Comparison of ENCODE assay signal across 8 mouse cellular contexts in the genomic region with DNA sequence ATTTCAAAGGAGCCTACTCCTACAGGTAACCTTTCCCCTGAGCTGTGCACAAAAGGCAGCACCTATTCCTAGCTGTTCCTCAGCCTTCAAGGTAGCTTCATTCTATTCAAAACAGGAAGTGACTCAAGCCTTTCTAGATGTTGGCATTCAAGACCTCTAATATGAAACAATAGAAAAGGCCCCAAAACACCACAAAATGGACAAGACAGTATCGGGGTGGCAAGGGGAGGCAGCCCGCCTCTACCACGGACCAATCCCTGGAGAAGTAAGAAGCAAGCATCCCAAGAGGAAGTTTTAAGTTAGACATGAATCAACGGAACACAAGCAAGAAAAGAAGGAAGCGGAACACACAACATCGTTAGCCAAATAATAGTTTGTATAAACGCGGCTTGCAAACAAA. TPM values are rescaled to one million over a fixed set of nuclear protein-coding genes. Genes with fewer than 3 reads are reported as not detected.
DNase-seq lines count a peak whose midpoint lies in the region; ATAC-seq and TF ChIP-seq lines count a peak whose summit lies in the region.

No protein-coding gene starts in this region.

- peak overlapping the region; percentile 54 for H3K4me3 ChIP-seq in thymus, adult 2 months (ENCODE audit: control insufficient read depth, insufficient read depth, low read length)
- peak overlapping the region; percentile 100 for H3K4me3 ChIP-seq in liver, embryonic 13.5 days (replicated peaks)

- peak; percentile 13 for DNase-seq in thymus, adult 2 months
- no peak for DNase-seq in thymus, postnatal 4 days
- no peak for DNase-seq in liver, embryonic 13.5 days
- no peak for DNase-seq in urinary bladder, adult 2 months (ENCODE audit: low spot score)
- DNase-seq in cerebellum, adult 11-12 months, result no peak
- no peak for DNase-seq in adrenal gland, adult 18-20 months (ENCODE audit: low spot score in 2 of 2)

- peak overlapping the region; percentile 75 for H3K27ac ChIP-seq in thymus, adult 2 months (ENCODE audit: control insufficient read depth, insufficient read depth, low read length)
- peak overlapping the region; percentile 90; the same call in 1 of the 2 replicates for H3K27ac ChIP-seq in liver, embryonic 13.5 days

- H3K4me2 ChIP-seq in liver, embryonic 13.5 days, result peak overlapping the region; percentile 93

- H3K9me3 ChIP-seq in liver, embryonic 13.5 days (replicated peaks), result no peaks in the 10 kb centered on the region

- H3K9ac ChIP-seq in liver, embryonic 13.5 days, result peak overlapping the region; percentile 100

- TF ChIP-seq POLR2A in thymus, adult 2 months (IDR thresholded peaks at IDR 0.05; ENCODE audit: control insufficient read depth, extremely low read depth, insufficient read depth, low read length, poor library complexity), result no peak

- H3K36me3 ChIP-seq in thymus, adult 2 months (ENCODE audit: control insufficient read depth, insufficient read depth, low read length), result 0 out of 2 replicates have a peak, but pooled peaks cover under 1% of the 10 kb centered on the region
- peaks cover 8% of the 10 kb centered on the region; the same call in 1 of the 2 replicates for H3K36me3 ChIP-seq in liver, embryonic 13.5 days

- peak; percentile 21 for ATAC-seq in granulocyte monocyte progenitor cell, adult 5-6 weeks (replicated peaks; ENCODE audit: poor library complexity, severe bottlenecking)
- no peak for ATAC-seq in liver, embryonic 13.5 days (ENCODE audit: low read depth)
- no peak for ATAC-seq in activated CD4-positive, CD25-positive, alpha-beta regulatory T cell, adult 4 months

- H3K4me1 ChIP-seq in thymus, adult 2 months (replicated peaks; ENCODE audit: control insufficient read depth, insufficient read depth, low read length), result peaks cover 22% of the 10 kb centered on the region
- H3K4me1 ChIP-seq in liver, embryonic 13.5 days (replicated peaks), result peaks cover 64% of the 10 kb centered on the region

- no peaks in the 10 kb centered on the region for H3K27me3 ChIP-seq in thymus, adult 2 months (ENCODE audit: control insufficient read depth, insufficient read depth, low read length)
- no peaks in the 10 kb centered on the region for H3K27me3 ChIP-seq in liver, embryonic 13.5 days

- WGBS in thymus, adult 2 months, result 6% methylated on average over 8 of the region's 8 CpGs
- 29% methylated on average over 8 of the region's 8 CpGs for WGBS in liver, embryonic 13.5 days (ENCODE audit: insufficient replicate concordance)

- no peak for TF ChIP-seq CTCF in thymus, adult 2 months (IDR thresholded peaks at IDR 0.05; ENCODE audit: borderline replicate concordance, control insufficient read depth, extremely low read depth, insufficient read depth, low read length, poor library complexity)

RNA-seq across cellular contexts. Expression of a gene that starts 2.7 kb away (rescaled TPM):
- 118 and 142 TPM in 2 replicates for polyA plus RNA-seq in thymus, adult 2 months (2012; rRNA removed)
- total RNA-seq in granulocyte monocyte progenitor cell, adult 5-6 weeks (2014; fragmentation: Nextera tagmentation), result 271 and 278 TPM in 2 replicates
- 310 and 331 TPM in 2 replicates for total RNA-seq in granulocyte monocyte progenitor cell, adult 5-6 weeks (2017)
- 43.3 and 49.0 TPM in 2 replicates for polyA plus RNA-seq in liver, embryonic 13.5 days (2015; fragmentation: Nextera tagmentation; extraction: Ambion mirVana)
- polyA plus RNA-seq in urinary bladder, adult 2 months (2012; rRNA removed), result 55.6 and 63.2 TPM in 2 replicates
- 10 to 100 TPM; 72.6 to 82.7 TPM for total RNA-seq in adrenal gland, adult 18-20 months (2021)
- 10 to 100 TPM; 22.2 to 22.8 TPM for polyA plus RNA-seq in activated CD4-positive, CD25-positive, alpha-beta regulatory T cell, adult 4 months (2017; shearing (Covaris generic))

RNA-seq across cellular contexts. Expression of a gene that starts 3.5 kb away (rescaled TPM):
- polyA plus RNA-seq in thymus, adult 2 months (2012; rRNA removed), result 221 and 232 TPM in 2 replicates
- 113 and 128 TPM in 2 replicates for total RNA-seq in granulocyte monocyte progenitor cell, adult 5-6 weeks (2014; fragmentation: Nextera tagmentation)
- 77.9 and 117 TPM in 2 replicates for total RNA-seq in granulocyte monocyte progenitor cell, adult 5-6 weeks (2017)
- 14.8 and 16.3 TPM in 2 replicates for polyA plus RNA-seq in liver, embryonic 13.5 days (2015; fragmentation: Nextera tagmentation; extraction: Ambion mirVana)
- polyA plus RNA-seq in urinary bladder, adult 2 months (2012; rRNA removed), result 37.5 and 46.6 TPM in 2 replicates
- 10 to 100 TPM; 33.8 to 36.8 TPM for total RNA-seq in adrenal gland, adult 18-20 months (2021)
- 100 to 1,000 TPM; 126 to 150 TPM for polyA plus RNA-seq in activated CD4-positive, CD25-positive, alpha-beta regulatory T cell, adult 4 months (2017; shearing (Covaris generic))

RNA-seq across cellular contexts. Expression of a gene that starts 51.5 kb away (rescaled TPM):
- 46.4 and 53.8 TPM in 2 replicates for polyA plus RNA-seq in thymus, adult 2 months (2012; rRNA removed)
- total RNA-seq in granulocyte monocyte progenitor cell, adult 5-6 weeks (2014; fragmentation: Nextera tagmentation), result 44.4 and 76.8 TPM in 2 replicates
- total RNA-seq in granulocyte monocyte progenitor cell, adult 5-6 weeks (2017), result 44.0 and 57.4 TPM in 2 replicates
- polyA plus RNA-seq in liver, embryonic 13.5 days (2015; fragmentation: Nextera tagmentation; extraction: Ambion mirVana), result 31.0 and 32.0 TPM in 2 replicates
- polyA plus RNA-seq in urinary bladder, adult 2 months (2012; rRNA removed), result 46.2 and 54.9 TPM in 2 replicates
- 10 to 100 TPM; 27.9 to 38.5 TPM for total RNA-seq in adrenal gland, adult 18-20 months (2021)
- 10 to 100 TPM; 52.5 to 64.1 TPM for polyA plus RNA-seq in activated CD4-positive, CD25-positive, alpha-beta regulatory T cell, adult 4 months (2017; shearing (Covaris generic))
